In the genomic region with DNA sequence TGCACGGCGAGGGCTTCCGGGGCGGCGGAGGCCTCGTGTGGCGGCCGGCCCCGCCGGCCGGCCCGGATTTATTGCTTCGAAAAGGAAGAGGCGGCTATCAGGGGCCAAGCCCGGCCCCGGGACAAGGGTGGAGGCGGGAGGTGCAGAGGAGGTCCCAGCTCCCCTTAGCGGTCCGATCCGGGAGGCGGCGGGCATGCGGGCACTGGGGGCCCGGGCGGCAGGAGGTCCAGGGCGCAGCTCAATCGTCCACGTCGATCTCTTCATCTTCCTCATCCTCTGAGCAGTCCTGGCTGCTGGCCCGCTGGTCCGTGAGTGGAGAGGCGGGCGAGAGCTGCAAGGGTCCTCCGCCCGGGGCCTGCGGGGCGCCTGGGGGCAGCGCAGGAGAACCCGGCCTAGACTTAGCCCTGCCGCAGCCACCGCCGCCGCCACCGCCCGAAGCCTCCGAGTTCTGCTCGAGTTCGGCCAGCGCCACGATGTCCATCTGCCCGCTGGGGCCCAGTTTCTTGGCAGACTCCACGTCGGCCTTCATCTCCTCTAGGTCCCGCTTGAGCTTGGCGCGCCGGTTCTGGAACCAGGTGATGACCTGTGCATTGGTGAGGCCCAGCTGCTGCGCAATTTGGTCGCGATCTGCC, we compare ENCODE assay signal across 10 mouse cellular contexts. TPM values are rescaled to one million over a fixed set of nuclear protein-coding genes. Genes with fewer than 3 reads are reported as not detected.
DNase-seq lines count a peak whose midpoint lies in the region; ATAC-seq and TF ChIP-seq lines count a peak whose summit lies in the region.
"Had no signal": no experiment of that assay in that cellular context is flagged by ENCODE, and none has a peak within 500 bp of the region (broad histone marks: within the 10 kb centered on the region; RNA-seq: fewer than 3 reads in every experiment).

No protein-coding gene starts in this region.

- TF ChIP-seq CTCF in cerebellum, adult 2 months (IDR thresholded peaks at IDR 0.05; ENCODE audit: borderline replicate concordance, insufficient read depth, low read depth, low read length): no peak

- no peak overlapping the region for H3K27ac ChIP-seq in cerebellum, adult 2 months (ENCODE audit: insufficient read depth, low read length)
- no peak overlapping the region for H3K27ac ChIP-seq in lung, embryonic 15.5 days
- peak overlapping the region; percentile 96 for H3K27ac ChIP-seq in hindbrain, embryonic 14.5 days
- H3K27ac ChIP-seq in neural tube, embryonic 13.5 days (replicated peaks): peak overlapping the region; percentile 99
- H3K27ac ChIP-seq: liver, embryonic 14.5 days had no signal

- TF ChIP-seq POLR2A in cerebellum, adult 2 months (IDR thresholded peaks at IDR 0.05; ENCODE audit: borderline replicate concordance, insufficient read depth, low read length): no peak

- peak overlapping the region; percentile 30; the same call in 1 of the 2 replicates for H3K4me2 ChIP-seq in lung, embryonic 15.5 days
- peak overlapping the region; percentile 54 for H3K4me2 ChIP-seq in hindbrain, embryonic 14.5 days (replicated peaks)
- H3K4me2 ChIP-seq in neural tube, embryonic 13.5 days: peak overlapping the region; percentile 75

- no peaks in the 10 kb centered on the region for H3K9me3 ChIP-seq in lung, embryonic 15.5 days
- no peaks in the 10 kb centered on the region for H3K9me3 ChIP-seq in hindbrain, embryonic 14.5 days (ENCODE audit: control insufficient read depth, low read length)
- no peaks in the 10 kb centered on the region for H3K9me3 ChIP-seq in neural tube, embryonic 13.5 days

- DNase-seq in cerebellum, adult 2 months: peak; percentile 21 to 53
- DNase-seq in cerebellum, adult 8-10 months: no peak
- DNase-seq in lung, postnatal 36 days: no peak
- no peak for DNase-seq in hindbrain, embryonic 14.5 days (ENCODE audit: low spot score)
- no peak for DNase-seq in adrenal gland, postnatal 4 days (ENCODE audit: low spot score in 2 of 2)
- DNase-seq: adrenal gland, adult 8-10 months had no signal

- no peak overlapping the region for H3K4me3 ChIP-seq in cerebellum, adult 2 months (replicated peaks; ENCODE audit: insufficient read depth, low read depth, low read length)
- peak overlapping the region; percentile 19 for H3K4me3 ChIP-seq in lung, embryonic 15.5 days
- H3K4me3 ChIP-seq in hindbrain, embryonic 14.5 days (replicated peaks; ENCODE audit: low read length): peak overlapping the region; percentile 46
- H3K4me3 ChIP-seq in neural tube, embryonic 13.5 days: peak overlapping the region; percentile 68

- H3K4me1 ChIP-seq in cerebellum, adult 2 months (ENCODE audit: control insufficient read depth, insufficient read depth, low read length): no peaks in the 10 kb centered on the region
- peaks cover 41% of the 10 kb centered on the region for H3K4me1 ChIP-seq in lung, embryonic 15.5 days
- 0 out of 2 replicates have a peak, but pooled peaks cover 5% of the 10 kb centered on the region for H3K4me1 ChIP-seq in hindbrain, embryonic 14.5 days (replicated peaks; ENCODE audit: control insufficient read depth, insufficient read depth, low read length)
- H3K4me1 ChIP-seq in neural tube, embryonic 13.5 days (replicated peaks): peaks cover 51% of the 10 kb centered on the region

- H3K27me3 ChIP-seq in cerebellum, adult 2 months (ENCODE audit: control insufficient read depth, insufficient read depth, low read length): peaks cover 41% of the 10 kb centered on the region; the same call in 1 of the 2 replicates
- peaks cover 100% of the 10 kb centered on the region for H3K27me3 ChIP-seq in lung, embryonic 15.5 days
- H3K27me3 ChIP-seq in hindbrain, embryonic 14.5 days (ENCODE audit: control insufficient read depth, insufficient read depth, low read length): peaks cover 72% of the 10 kb centered on the region
- peaks cover 68% of the 10 kb centered on the region for H3K27me3 ChIP-seq in neural tube, embryonic 13.5 days

- no peak for ATAC-seq in lung, embryonic 15.5 days (ENCODE audit: borderline replicate concordance, extremely low read depth, low FRiP score, low TSS enrichment)
- no peak for ATAC-seq in hindbrain, embryonic 14.5 days (ENCODE audit: low FRiP score)
- no peak for ATAC-seq in neural tube, embryonic 13.5 days (ENCODE audit: low read depth)
- no peak for ATAC-seq in activated CD4-positive, CD25-positive, alpha-beta regulatory T cell, adult 4 months

- H3K36me3 ChIP-seq in lung, embryonic 15.5 days: no peaks in the 10 kb centered on the region
- no peaks in the 10 kb centered on the region for H3K36me3 ChIP-seq in hindbrain, embryonic 14.5 days (replicated peaks; ENCODE audit: control insufficient read depth, insufficient read depth)
- peaks cover 2% of the 10 kb centered on the region; the same call in 1 of the 2 replicates for H3K36me3 ChIP-seq in neural tube, embryonic 13.5 days

- WGBS in cerebellum, adult 2 months: 1% methylated on average over 60 of the region's 60 CpGs
- under 1% methylated on average over 59 of the region's 60 CpGs for WGBS in lung, embryonic 15.5 days
- WGBS in hindbrain, embryonic 14.5 days: under 1% methylated on average over 48 of the region's 60 CpGs
- under 1% methylated on average over 56 of the region's 60 CpGs for WGBS in neural tube, embryonic 13.5 days

- no peak overlapping the region for H3K9ac ChIP-seq in lung, embryonic 15.5 days
- peak overlapping the region; percentile 78 for H3K9ac ChIP-seq in hindbrain, embryonic 14.5 days
- H3K9ac ChIP-seq in neural tube, embryonic 13.5 days: peak overlapping the region; percentile 96
- H3K9ac ChIP-seq: liver, embryonic 14.5 days had no signal

RNA-seq across cellular contexts. Expression of gene Lbx1, which starts 2.0 kb away (rescaled TPM):
- 5.4 and 6.0 TPM in 2 replicates for polyA plus RNA-seq in cerebellum, adult 2 months (2012; rRNA removed)
- not detected in 2 replicates for polyA plus RNA-seq in lung, embryonic 15.5 days (2015; fragmentation: Nextera tagmentation; extraction: Ambion mirVana)
- polyA plus RNA-seq in hindbrain, embryonic 14.5 days (2014; fragmentation: Nextera tagmentation; extraction: Ambion mirVana): 18.5 and 20.4 TPM in 2 replicates
- 16.0 and 16.9 TPM in 2 replicates for polyA plus RNA-seq in neural tube, embryonic 13.5 days (2015; fragmentation: Nextera tagmentation; extraction: Ambion mirVana)
- total RNA-seq in adrenal gland, postnatal 4 days (2021): under 1 TPM; 0.11 to 0.22 TPM
- polyA plus RNA-seq in activated CD4-positive, CD25-positive, alpha-beta regulatory T cell, adult 4 months (2017; shearing (Covaris generic)): not detected
- total RNA-seq: adrenal gland, adult 8-10 months had no signal
- polyA plus RNA-seq: liver, embryonic 14.5 days had no signal

Comparison
In these comparisons a context has a peak if more than half of its experiments do, and no peak if none do; other contexts are left out.
1. DNase-seq: peak in cerebellum, adult 2 months (2 of 2); none in cerebellum, adult 8-10 months (single experiment), lung, postnatal 36 days (single experiment), hindbrain, embryonic 14.5 days (single experiment) and adrenal gland, postnatal 4 days (0 of 2).
2. H3K27ac ChIP-seq: peak in hindbrain, embryonic 14.5 days (single experiment) and neural tube, embryonic 13.5 days (single experiment); none in cerebellum, adult 2 months (single experiment) and lung, embryonic 15.5 days (single experiment).
3. Peak in every context shown above with its lines, with median percentiles within 50 percentile points of each other: H3K4me2 ChIP-seq.